Mouse (Mus musculus) limb, embryonic 11.5 days (tissue): ENCODE data around the gene E330034G19Rik. TPM values are rescaled to one million over a fixed set of nuclear protein-coding genes. Genes with fewer than 3 reads are reported as not detected.

Source experiments
- ATAC-seq: fragments of 200-750 bp; cut with Nextera tagmentation; 2 replicates; pipeline ENCODE4 v1.8.0; 2017; ENCODE audit warnings: low read depth; ENCODE audit not compliant: insufficient number of reproducible peaks, low FRiP score, low TSS enrichment
- DNase-seq: peaks from one replicate; pipeline ENCODE4 v3.0.0-alpha.2; 2015; ENCODE audit warnings: low spot score
- H3K27ac ChIP-seq: fragments of 300-500 bp; sonication (generic); replicated peaks from 2 replicates; pipeline ENCODE4 v1.5.1; 2014; ENCODE audit warnings: low read depth, mild to moderate bottlenecking, low read length
- H3K27me3 ChIP-seq: fragments of 300-500 bp; sonication (generic); 2 replicates; pipeline ENCODE4 v1.6.1; 2014; ENCODE audit warnings: mild to moderate bottlenecking, low read length, mixed read lengths; ENCODE audit not compliant: control insufficient read depth, insufficient read depth
- H3K36me3 ChIP-seq: fragments of 300-500 bp; sonication (generic); 2 replicates; pipeline ENCODE4 v1.6.1; 2014; ENCODE audit warnings: mild to moderate bottlenecking, low read length, moderate library complexity, mixed read lengths; ENCODE audit not compliant: control insufficient read depth, insufficient read depth
- H3K4me1 ChIP-seq: fragments of 300-500 bp; sonication (generic); 2 replicates; pipeline ENCODE4 v1.6.1; 2014; ENCODE audit warnings: low read length, mixed read lengths; ENCODE audit not compliant: control insufficient read depth, insufficient read depth
- H3K4me2 ChIP-seq: fragments of 300-500 bp; sonication (generic); 2 replicates; pipeline ENCODE4 v1.6.1; 2014; ENCODE audit warnings: low read depth, mild to moderate bottlenecking, moderate library complexity; ENCODE audit not compliant: severe bottlenecking
- H3K4me3 ChIP-seq: fragments of 300-500 bp; sonication (generic); 2 replicates; pipeline ENCODE4 v1.5.1; 2014; ENCODE audit warnings: low read depth, low read length
- H3K9ac ChIP-seq: fragments of 300-500 bp; sonication (generic); 2 replicates; pipeline ENCODE4 v1.6.1; 2014; ENCODE audit warnings: mild to moderate bottlenecking, low read length
- H3K9me3 ChIP-seq: fragments of 300-500 bp; sonication (generic); 2 replicates; pipeline ENCODE4 v1.6.1; 2016; ENCODE audit warnings: low read length; ENCODE audit not compliant: control insufficient read depth
- WGBS: fragments of 180-500 bp; shearing (Covaris S2); extraction: QIAGEN DNeasy Blood & Tissue Kit; methylation state at CpG from one replicate; pipeline ENCODE4 v1.1.7; 2014; 5-methylcytosine and 5-hydroxymethylcytosine counted together
- polyA plus RNA-seq: library from polyadenylated mRNA; unstranded; fragments of >200 nt; fragmentation: Nextera tagmentation; extraction: Ambion mirVana; gene quantifications from 2 replicates; pipeline ENCODE4 v1.2.1, GENCODE M21; 2014

Gene E330034G19Rik
- polyA plus RNA-seq, 1 experiment from 2014 or later, result not detected

DNA sequence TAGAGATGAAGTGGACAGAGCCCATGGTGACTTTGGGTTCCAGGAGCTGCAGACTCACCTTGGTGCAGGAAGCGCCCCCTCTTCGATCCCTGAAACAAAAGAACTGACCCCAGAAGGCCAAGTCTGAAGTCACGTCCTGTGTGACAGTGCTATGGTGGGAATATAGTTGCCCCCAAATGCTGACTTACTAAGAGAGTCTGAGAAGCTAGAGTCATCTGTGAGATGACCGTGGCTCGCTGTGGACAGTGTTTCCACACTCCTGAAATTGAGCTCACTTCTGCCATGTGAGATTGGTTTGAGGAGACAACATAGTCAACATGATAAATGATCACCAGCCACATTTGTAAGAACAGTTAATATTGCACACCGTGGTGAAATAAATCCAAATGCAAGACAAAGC, 30.6 kb upstream of the E330034G19Rik start:
- H3K4me2 ChIP-seq, result no peak overlapping the region

DNA sequence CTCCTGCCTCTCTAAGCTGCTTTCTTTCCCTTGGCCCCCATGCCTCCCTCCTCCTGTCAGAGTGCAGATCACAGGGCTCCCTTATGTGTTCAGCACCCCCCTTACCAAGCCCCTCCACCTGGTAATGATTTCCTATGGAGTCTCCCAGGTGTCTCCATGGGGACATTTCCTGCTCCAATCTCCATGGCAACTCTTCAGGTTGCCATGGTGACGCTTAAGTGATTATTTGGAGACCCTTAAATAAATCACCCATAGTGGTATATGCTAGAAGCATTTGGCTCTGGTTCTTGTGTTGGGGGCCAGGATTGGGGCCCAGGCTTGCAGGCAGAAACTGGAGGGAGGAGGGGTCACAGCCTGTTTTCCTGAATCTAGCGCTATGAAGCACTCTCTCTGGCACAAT, 30.1 kb upstream of the E330034G19Rik start:
- WGBS, result 19% methylated on average over 2 of the region's 2 CpGs
- no peaks in the 10 kb centered on the region for H3K36me3 ChIP-seq
- H3K4me2 ChIP-seq, result 0 out of 2 replicates have a peak overlapping the region, but pooled peaks have one; percentile 11
- no peaks in the 10 kb centered on the region for H3K9me3 ChIP-seq
- no peaks in the 10 kb centered on the region for H3K27me3 ChIP-seq
- peak overlapping the region; percentile 93 for H3K27ac ChIP-seq
- H3K9ac ChIP-seq, result 0 out of 2 replicates have a peak overlapping the region, but pooled peaks have one; percentile 27
- H3K4me3 ChIP-seq, result no peak overlapping the region
- peak; percentile 96 for ATAC-seq
- peak; percentile 86 for DNase-seq
- peaks cover 27% of the 10 kb centered on the region for H3K4me1 ChIP-seq

More for the DNA sequence above, 30.6 kb upstream of the E330034G19Rik start:
- H3K9ac ChIP-seq, result no peak overlapping the region
- no peak overlapping the region for H3K4me3 ChIP-seq
- peak overlapping the region; percentile 92 for H3K27ac ChIP-seq
- H3K4me1 ChIP-seq, result peaks cover 27% of the 10 kb centered on the region
- no peaks in the 10 kb centered on the region for H3K9me3 ChIP-seq
- H3K27me3 ChIP-seq, result no peaks in the 10 kb centered on the region
- DNase-seq (no peak), ATAC-seq (peak; percentile 2; the same call in 1 of the 2 replicates)
- no peaks in the 10 kb centered on the region for H3K36me3 ChIP-seq
- WGBS, result 56% methylated on average over 6 of the region's 6 CpGs

DNA sequence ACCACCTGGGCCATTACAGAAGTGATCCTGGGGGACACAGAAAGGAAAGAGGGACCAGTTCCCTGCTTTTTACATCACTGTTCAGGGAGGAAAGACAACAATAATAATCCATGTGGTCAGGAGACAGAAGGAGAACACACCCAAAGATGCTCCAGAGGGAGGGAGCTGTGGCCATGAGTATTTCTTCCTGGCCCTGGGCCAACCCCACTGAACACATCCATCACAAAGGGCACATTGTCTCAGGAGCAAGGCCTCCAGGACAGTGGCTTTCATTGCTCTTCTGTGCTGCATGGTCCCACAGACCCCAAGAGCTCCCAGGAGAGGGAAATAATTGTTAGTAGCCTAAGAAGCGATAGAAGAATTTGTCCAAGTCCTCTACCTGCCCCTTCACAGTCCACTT, 23.4 kb upstream of the E330034G19Rik start:
- Histone ChIP-seq H3K36me3 (no peaks in the 10 kb centered on the region), H3K4me1 (peaks cover 5% of the 10 kb centered on the region; the same call in 1 of the 2 replicates), H3K4me3 (no peak overlapping the region), H3K27ac (no peak overlapping the region), H3K9ac (no peak overlapping the region), H3K4me2 (no peak overlapping the region), H3K9me3 (no peaks in the 10 kb centered on the region), H3K27me3 (no peaks in the 10 kb centered on the region)
- no peak for ATAC-seq
- DNase-seq, result no peak
- WGBS, result 88% methylated on average over 1 of the region's 1 CpGs

DNA sequence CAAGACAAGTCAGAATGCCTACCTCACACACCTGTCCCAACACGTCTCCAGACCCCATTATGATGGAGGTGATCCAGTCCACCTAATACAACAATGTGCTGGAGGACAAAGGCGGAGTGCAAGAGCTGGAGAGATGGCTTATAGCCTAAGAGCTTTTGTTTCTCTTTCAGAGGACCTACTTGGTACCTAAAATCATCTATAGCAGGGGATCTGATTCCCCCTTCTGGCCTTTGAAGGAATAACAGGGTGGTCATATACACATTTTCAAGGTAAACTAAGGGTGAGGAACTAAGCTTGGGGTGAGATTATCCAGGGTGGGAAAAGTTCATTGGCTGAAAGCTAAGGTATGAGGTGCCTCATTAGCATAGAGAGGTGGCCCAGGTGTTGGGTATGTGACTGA, 19.4 kb upstream of the E330034G19Rik start:
- DNase-seq (peak; percentile 54), ATAC-seq (0 out of 2 replicates have a peak, but pooled peaks have one; percentile 13)
- no peaks in the 10 kb centered on the region for H3K9me3 ChIP-seq
- H3K36me3 ChIP-seq, result no peaks in the 10 kb centered on the region
- no peaks in the 10 kb centered on the region; the same call in 1 of the 2 replicates for H3K4me1 ChIP-seq
- H3K9ac ChIP-seq, result no peak overlapping the region
- no peak overlapping the region for H3K4me2 ChIP-seq
- no peak overlapping the region for H3K27ac ChIP-seq
- H3K27me3 ChIP-seq, result no peaks in the 10 kb centered on the region
- 67% methylated on average over 2 of the region's 2 CpGs for WGBS
- H3K4me3 ChIP-seq, result no peak overlapping the region

DNA sequence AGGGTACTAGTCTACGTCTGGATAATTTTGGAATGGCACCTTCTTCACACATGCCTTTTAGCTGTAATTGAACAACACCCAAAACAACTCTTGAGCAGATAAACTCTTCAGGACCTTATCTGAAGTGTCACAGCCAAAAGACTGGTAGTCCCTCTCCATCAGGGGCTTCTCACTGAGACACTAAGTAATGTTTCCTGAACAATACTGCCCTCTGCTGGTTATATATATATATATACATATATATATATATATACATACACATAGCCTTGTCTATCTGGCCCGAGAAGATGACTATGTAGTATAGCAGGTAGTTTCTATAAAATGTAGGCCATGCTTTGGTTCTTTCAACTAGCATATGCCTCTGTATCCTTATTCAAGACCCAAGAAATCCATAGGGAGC, 17.5 kb upstream of the E330034G19Rik start:
- DNase-seq, result no peak
- Histone ChIP-seq H3K4me2 (no peak overlapping the region), H3K4me3 (no peak overlapping the region), H3K36me3 (no peaks in the 10 kb centered on the region), H3K9me3 (no peaks in the 10 kb centered on the region), H3K27me3 (no peaks in the 10 kb centered on the region), H3K9ac (no peak overlapping the region), H3K27ac (no peak overlapping the region), H3K4me1 (no peaks in the 10 kb centered on the region)
- 46% methylated on average over 2 of the region's 2 CpGs for WGBS
- ATAC-seq, result no peak

DNA sequence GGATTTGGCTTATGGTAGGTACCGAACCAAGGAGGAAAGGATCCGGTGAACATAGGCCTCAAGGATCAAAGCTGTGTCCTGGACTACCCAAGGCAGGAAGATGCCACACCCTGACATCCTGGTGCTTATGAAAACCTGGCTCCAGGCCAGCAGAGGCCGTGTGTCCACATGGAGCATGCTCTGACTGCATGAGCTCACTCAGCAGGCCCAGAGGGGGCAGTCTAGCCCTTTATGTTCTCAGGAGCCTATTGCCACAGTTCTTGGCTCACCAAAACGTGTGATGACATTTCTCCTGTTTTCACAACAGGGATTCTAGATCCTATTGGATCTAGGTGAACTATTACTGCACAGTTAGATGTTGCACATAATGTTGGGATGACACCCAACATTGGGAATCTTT, 11.7 kb upstream of the E330034G19Rik start:
- no peak overlapping the region for H3K4me2 ChIP-seq
- WGBS, result 67% methylated on average over 4 of the region's 4 CpGs
- DNase-seq, result no peak

DNA sequence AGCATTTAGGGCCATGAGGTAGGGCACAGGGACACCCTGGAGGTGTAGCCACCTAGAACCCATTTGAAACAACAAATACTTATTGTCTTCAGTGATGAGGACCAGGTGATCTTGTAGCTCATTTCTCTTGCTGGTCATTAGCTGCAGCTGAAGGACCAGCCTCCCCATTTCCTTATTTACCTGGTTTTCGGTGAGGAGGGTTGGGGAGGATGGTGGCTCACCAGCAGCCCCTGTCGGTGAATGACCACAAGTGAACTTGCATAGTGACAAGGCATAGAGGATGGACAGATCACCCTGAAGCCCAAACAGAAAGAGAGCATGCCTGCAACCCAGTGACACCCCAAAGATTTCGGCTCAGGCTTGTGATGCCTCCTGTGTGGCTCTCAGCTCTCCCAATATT, 10.7 kb upstream of the E330034G19Rik start:
- Histone ChIP-seq H3K36me3 (no peaks in the 10 kb centered on the region), H3K27me3 (no peaks in the 10 kb centered on the region), H3K4me2 (no peak overlapping the region), H3K9me3 (no peaks in the 10 kb centered on the region), H3K4me3 (no peak overlapping the region), H3K27ac (no peak overlapping the region), H3K4me1 (no peaks in the 10 kb centered on the region), H3K9ac (no peak overlapping the region)
- ATAC-seq (no peak), DNase-seq (no peak)
- WGBS, result 65% methylated on average over 3 of the region's 3 CpGs

More for the DNA sequence above, 11.7 kb upstream of the E330034G19Rik start:
- Histone ChIP-seq H3K9ac (no peak overlapping the region), H3K27ac (no peak overlapping the region), H3K9me3 (no peaks in the 10 kb centered on the region), H3K4me1 (no peaks in the 10 kb centered on the region), H3K27me3 (no peaks in the 10 kb centered on the region), H3K36me3 (no peaks in the 10 kb centered on the region), H3K4me3 (no peak overlapping the region)
- no peak for ATAC-seq

DNA sequence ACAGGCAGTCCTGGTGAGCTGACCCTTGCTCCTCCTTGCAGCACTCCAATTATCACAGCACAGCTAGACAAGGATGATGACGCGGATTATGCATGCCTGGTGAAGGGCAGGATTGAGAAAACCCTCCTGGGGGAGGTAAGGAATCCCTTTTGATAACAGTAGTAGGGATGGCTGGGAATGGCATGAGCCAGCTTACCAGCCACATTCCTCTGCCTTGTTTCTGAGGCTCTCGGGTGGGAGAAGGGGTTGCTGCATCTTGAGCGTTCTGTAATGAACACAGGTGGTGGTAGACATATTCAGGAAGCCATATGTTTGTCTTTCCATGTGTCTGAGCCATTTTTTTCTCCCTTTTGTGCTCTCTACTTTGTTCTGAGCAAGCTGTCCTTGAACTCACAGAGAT, 6.9 kb upstream of the E330034G19Rik start:
- Histone ChIP-seq H3K9me3 (no peaks in the 10 kb centered on the region), H3K9ac (no peak overlapping the region), H3K27me3 (no peaks in the 10 kb centered on the region), H3K27ac (no peak overlapping the region), H3K4me3 (no peak overlapping the region), H3K4me1 (no peaks in the 10 kb centered on the region), H3K4me2 (no peak overlapping the region), H3K36me3 (no peaks in the 10 kb centered on the region)
- DNase-seq (no peak), ATAC-seq (no peak)
- 64% methylated on average over 4 of the region's 4 CpGs for WGBS

DNA sequence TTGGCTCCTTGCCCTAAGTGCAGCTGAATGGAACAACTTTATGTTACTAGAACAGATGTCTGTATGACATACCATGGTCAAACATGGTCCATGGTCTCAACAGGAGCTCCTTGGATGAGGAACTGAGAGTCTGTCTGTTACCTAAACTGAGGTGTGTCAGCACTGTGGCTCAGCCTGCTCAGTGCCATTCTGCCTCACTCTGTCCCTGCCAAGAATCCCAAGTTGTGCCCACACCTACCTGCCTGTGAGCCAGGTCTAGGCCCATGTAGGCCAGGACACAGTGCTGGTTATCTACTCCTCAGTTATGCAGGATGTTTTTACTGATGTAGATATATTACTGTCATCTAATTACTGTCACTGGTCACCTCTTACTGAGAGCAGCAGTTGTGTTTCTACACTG, 2.3 kb upstream of the E330034G19Rik start:
- Histone ChIP-seq H3K9me3 (no peaks in the 10 kb centered on the region), H3K4me1 (no peaks in the 10 kb centered on the region), H3K27me3 (no peaks in the 10 kb centered on the region), H3K36me3 (no peaks in the 10 kb centered on the region), H3K4me3 (no peak overlapping the region), H3K4me2 (no peak overlapping the region), H3K9ac (no peak overlapping the region), H3K27ac (no peak overlapping the region)
- ATAC-seq, result no peak
- DNase-seq, result no peak
